Mouse (Mus musculus) mesoderm, embryonic 11.5 days (tissue): Measurements from ENCODE around the gene Gm10100.
"Not testable (repeated sequence)": the region's sequence is repeated elsewhere in the genome, so short reads cannot be mapped to it uniquely, and the experiment has no call there.

Experiments used
- DNase-seq: peaks from one replicate; pipeline ENCODE4 v3.0.0-alpha.2; 2012; ENCODE audit warnings: low read depth, low spot score

The Gm10100 gene

DNA sequence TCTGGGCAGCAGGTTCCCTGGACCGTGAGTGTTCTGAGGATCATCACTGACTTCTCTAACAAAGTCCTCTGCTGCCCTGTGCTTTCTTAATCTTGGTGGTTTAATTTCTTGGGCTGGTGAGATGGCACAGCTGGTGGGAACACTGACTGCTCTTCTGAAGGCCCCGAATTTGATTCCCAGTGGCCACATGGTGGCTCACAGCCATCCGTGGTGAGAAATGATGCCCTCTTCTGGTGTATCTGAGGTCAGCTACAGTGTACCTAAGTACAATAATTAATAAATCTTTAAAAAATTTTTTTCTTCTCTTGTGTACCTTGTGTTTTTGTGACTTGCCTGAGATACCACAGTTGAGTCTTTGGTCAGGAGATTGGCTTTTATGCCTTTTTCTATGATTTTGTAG is 26.0 kb downstream of the Gm10100 start:
- DNase-seq, result not testable (repeated sequence)

DNA sequence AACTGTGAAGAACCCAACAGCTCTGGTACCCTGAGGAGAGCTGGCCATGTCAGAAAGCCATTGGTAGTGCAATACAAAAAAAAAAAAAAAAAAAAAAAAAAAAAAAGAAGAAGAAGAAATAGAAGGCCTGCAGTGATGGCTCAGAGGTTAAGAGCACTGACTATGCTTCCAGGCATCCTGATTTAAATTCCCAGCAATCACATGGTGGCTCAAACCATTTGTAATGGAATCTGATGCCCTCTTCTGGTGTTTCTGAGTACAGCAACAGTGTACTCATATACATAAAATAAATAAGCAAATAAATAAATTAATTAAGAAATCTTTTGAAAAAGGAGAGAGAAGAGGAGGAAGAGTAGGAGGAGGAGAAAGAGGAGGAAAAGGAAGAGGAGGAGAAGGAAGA is 27.2 kb downstream of the Gm10100 start:
- no peak for DNase-seq

DNA sequence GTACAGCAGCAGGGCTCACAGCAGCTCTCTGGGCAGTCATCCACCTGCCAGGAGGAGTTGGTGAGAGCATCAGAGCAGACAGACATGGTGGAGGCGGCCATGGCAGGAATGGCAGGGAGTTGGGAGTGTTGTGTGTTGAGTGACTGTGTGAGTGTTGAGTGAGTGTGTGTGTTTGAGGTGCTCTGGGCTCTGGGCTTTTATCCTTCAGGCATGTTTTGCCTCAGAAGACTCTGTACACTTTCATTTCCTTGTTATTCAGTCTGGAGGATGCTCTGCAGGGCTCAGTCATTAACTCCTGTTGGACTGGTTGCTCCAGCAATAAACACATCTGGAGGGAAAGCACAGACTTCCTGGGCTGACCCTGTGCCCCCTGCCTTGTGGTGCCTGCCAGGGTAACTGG is 33.3 kb downstream of the Gm10100 start, which contains the start of gene Gm3233:
Gm3233 (minus strand) TSS at position 101 of the 400 bp plus-strand sequence.
- not testable (repeated sequence) for DNase-seq

DNA sequence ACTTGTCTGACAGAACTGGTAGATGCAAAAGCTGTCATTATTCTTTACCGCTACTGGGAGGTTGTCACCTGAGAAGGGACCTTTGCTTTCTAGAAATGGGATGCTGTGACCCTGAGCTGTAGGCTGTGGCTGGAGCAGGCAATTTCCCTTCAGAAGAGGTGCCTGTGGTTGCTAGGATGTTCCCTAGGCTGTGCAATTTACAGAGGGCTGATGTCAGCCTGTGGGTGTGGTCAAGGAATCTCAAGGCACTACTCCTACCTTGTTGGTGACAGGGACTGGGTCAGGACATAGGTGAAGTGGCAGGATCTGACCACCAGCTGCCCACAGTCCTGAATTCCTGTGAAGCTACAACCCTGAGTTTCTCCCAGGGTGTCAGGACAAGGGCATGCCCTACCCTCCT is 43.4 kb downstream of the Gm10100 start:
- DNase-seq, result no peak

DNA sequence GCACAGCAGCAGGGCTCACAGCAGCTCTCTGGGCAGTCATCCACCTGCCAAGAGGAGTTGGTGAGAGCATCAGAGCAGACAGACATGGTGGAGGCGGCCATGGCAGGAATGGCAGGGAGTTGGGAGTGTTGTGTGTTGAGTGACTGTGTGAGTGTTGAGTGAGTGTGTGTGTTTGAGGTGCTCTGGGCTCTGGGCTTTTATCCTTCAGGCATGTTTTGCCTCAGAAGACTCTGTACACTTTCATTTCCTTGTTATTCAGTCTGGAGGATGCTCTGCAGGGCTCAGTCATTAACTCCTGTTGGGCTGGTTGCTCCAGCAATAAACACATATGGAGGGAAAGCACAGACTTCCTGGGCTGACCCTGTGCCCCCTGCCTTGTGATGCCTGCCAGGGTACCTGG is 44.9 kb downstream of the Gm10100 start, which contains the start of gene Gm3238:
Gm3238 (minus strand) TSS at position 101 of the 400 bp plus-strand sequence.
- DNase-seq, result not testable (repeated sequence)

DNA sequence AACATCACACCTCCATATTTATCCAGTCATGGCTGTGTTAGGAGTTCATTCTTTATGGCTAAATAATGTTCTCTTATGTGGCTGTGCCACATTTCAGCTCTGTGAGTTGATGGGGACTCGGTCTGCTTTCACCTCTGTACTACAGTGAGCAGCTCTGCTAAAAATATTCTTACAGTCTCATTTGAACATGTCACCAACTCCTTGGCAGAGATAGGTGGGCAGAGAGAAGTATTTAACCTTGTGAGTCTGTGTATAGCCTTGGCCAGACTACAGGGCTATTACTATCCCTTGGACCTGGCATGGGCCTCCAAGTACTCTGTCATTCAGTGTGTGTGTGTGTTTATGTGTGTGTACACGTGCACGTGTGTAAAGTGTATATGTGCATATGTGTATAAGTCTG is 45.9 kb downstream of the Gm10100 start:
- not testable (repeated sequence) for DNase-seq
